Mouse (Mus musculus) kidney, adult 11 months (tissue): Measurements from ENCODE around the gene Setd6.

Source experiments
- DNase-seq: peaks from one replicate; pipeline ENCODE4 v3.0.0; 2022

Gene Setd6

GRCm38 (mm10) chr8:95715676-95716531, at the start of gene Setd6:
Gene Setd6 (plus strand): TSS chr8:95715881.
- peak; percentile 85 for DNase-seq

- DNase-seq: no peak
Measured at GRCm38 (mm10) chr8:95668163-95668958, 47.3 kb upstream of the Setd6 start.

DNA sequence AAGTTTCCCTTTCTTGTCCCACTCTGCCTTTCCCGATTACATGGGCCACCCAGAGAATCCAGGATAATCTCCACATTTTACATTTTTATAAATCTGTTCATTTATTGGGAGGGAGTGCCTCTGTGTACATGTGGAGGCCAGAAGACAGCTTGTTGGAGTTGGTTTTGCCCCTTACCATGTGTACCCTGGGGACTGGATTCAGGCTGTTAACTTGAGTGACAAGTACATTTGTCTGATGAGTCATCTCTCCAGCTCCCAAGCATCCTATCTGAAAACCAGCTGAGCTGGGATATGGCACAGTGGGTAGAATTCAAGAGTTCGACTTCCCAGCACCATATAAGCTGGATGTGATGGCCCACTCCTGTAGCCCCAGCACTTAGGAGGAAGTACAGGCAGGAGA, 45.7 kb upstream of the Setd6 start:
- no peak for DNase-seq

DNA sequence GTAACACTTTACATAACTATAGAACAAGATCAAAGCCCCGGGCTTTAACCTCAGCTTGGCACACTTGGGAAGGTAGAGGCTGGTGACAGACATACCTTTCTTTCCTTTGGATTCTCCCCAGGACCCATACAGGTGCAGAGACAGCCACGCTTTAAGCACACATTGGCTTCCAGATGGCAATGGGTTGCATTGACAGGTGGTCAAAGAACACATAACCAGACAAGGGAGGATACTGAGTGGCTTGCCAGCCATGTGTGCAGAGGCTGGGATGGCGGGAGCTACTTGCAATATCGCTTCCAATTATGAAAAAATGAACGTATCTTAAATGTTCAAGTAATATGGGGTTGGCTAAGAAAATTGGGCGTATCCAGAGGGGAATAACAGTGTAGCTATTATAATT, 43.8 kb upstream of the Setd6 start:
- no peak for DNase-seq

- DNase-seq: no peak
Measured at GRCm38 (mm10) chr8:95672811-95673210, 42.9 kb upstream of the Setd6 start.

GRCm38 (mm10) chr8:95676631-95677030, 39.0 kb upstream of the Setd6 start, which contains the start of gene Ndrg4:
Gene Ndrg4 (plus strand): TSS chr8:95676980.
- no peak for DNase-seq

DNA sequence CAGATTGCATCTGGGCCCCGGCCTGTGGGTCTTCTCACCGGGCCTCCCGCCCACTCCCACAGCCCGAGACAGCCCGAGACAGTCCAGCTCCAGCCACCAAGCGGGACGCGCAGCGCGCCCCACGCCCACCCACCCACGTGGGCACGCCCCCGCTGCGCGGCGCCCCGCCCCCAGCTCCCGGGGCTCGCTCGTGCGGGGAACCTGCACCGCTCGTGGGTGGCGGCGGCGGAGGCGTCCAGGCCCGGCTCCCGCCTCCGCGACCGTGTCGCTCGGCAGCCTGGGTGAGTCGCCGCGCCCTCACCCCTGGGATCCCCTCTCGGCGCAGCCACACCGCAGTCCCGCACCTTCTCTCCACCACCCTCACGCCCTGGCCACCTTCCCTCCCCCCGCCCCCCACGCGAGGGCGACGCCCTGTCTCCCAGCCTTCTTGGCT, 38.1 kb upstream of the Setd6 start:
- no peak for DNase-seq

- DNase-seq: no peak
Measured at GRCm38 (mm10) chr8:95678024-95678611, 37.6 kb upstream of the Setd6 start.

GRCm38 (mm10) chr8:95688073-95688672, 27.5 kb upstream of the Setd6 start:
- no peak for DNase-seq

GRCm38 (mm10) chr8:95690929-95691541, 24.6 kb upstream of the Setd6 start:
- DNase-seq: no peak

DNA sequence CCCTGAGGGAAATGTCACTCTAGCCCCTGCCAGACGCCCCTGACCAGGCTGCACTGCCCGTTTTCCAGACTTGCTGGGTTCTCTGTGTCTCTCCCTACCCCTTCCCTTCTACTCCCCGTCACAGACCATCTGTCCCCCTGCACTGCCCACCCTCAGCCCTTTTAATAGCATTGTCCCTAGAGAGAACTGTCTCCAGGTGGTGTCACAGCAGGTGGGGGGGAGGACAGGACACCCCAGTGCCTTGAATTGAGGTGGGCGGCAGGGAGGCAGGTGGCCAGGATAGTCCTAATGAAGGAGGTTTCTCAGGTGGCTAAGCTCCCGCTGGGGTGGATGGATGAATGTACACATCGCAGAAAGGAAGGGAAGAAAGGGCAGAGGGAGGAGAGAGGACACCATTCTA, 21.1 kb upstream of the Setd6 start:
- DNase-seq: no peak

DNA sequence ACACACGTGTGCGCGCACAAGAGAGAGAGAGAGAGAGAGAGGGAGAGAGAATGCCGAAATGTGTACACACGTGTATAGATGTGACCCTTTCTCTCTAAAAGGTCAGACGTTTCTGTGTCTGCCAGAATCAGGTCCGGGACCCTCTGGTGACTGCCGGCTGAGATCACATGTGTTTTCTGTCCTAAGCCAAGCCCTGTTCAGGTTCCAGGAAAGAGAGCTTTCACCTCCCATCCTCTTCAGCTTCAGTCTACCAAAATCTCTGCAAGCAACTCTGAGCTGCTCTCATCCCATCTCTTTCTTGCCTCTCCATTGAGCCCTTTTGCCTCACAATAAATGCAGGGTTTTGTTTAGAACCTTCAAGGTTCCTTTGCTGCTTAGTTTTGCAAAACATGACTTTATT, 19.0 kb upstream of the Setd6 start:
- no peak for DNase-seq

- no peak for DNase-seq
Measured at GRCm38 (mm10) chr8:95697128-95697527, 18.6 kb upstream of the Setd6 start.

DNA sequence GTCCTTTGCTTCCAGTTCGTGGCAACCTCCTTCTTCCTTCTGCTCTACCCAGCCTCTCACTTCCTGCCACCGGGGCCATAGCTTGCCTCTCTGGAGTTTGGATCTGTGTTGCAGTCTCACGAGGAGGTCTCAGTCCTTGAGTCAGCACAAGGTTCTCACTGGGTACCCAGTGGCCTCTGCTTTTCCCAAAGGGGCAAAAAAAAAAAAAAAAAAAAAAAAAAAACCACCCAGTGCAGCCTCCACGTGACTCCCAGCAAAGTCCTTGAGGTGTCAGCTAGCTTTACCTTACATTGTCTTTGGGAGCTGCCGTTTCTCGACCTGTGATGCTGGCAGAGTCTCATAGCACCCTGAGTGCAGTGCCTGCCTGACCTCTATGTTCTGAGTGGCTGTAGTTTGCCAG, 17.5 kb upstream of the Setd6 start:
- DNase-seq: no peak

DNA sequence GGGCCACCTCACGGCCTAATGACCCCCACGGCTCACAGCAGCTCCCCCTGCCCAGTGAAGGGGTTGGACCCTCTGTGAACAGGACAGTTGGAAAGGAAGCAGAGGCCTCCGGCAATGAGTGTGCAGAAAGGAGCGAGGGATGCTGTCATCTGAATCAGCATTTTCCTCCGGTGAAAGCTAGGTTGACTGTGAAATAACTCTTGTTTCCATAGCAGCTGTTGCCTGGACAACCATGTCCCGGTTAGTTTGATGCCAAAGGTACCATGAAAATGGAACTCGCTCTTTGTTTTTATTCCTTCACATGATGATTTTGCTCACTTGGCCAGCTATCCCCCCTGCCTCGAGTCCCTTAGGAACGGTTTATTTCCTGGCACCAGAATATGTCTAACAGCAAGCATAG, 15.4 kb upstream of the Setd6 start:
- DNase-seq: no peak

DNA sequence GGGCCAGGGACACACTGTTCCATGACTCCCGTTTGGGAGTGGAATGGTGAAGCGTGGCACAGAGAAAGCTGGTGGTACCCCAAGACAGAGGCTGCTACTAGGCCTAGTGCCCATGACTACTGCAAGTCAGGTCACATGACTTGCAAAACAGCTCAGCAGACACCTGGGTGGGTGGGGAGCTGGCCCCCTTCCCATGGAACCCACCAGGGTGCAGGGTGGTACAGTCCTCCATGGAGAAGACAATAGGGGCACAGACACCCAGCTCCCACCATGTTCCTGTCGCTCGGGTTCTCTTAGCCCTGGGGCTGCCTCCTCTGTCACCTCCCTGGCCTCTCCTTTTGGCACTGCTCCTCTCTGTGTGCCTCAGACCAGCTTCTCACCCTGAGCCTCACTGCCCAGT, 13.9 kb upstream of the Setd6 start:
- no peak for DNase-seq

- peak; percentile 58 for DNase-seq
Measured at GRCm38 (mm10) chr8:95702480-95703446, 12.9 kb upstream of the Setd6 start.

DNA sequence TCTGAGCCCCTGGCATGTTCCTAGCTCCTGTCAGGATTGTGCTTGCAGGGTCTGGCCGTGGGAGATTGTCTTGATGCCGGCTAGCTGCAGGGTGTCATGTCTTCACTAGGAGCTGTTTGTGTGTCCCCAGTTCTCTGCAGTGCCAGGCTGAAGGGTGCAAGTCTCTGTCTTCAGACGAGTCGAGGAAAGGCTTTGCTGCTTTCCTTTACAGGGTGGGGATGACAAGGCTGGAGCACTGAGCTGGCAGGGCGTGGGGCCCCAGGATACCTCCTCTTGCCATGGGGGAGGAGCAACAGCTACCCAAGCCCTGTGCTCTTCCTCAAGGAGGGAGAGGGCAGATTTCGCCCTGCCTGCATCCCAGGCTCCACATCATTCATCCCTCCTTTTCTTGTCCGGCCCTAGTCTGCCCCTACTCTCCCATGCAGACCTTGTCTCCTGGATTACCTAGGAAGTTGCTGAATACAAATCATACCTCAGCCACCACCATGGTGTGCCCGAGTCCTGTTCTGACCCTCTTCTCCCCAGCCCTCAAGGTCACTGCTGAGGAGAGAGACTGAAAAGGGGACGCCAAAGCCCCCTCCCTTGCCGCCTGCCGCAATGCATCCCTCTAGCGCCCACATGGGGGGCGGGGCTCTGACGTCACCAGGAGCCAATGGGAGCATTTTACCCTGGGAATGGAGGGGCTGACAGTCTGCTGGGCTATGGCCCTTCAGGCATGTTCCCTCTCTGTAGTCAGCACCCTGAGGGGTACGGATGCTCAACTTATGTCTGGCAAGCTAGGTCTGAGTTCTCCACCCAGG, 12.0 kb upstream of the Setd6 start:
- DNase-seq: no peak

DNA sequence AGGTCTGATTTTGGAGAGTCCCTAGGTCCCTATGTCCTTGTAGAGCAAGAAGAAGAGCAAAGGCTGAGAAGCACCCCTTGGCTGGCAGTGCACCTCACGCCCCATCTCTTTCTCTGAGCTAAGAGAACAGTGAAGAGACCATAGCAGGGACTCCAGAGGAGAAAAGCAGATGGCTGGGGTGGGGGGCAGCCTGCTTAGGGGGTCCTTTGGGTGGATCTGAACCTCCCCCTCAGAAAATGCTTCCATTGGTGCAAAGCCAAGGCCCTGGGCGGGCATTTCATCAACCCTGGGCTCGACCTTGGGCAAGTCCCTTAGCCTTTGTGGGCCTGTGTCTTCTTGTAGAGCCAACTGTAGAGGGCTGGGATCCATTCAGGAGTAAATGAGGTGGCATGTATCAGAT, 11.1 kb upstream of the Setd6 start:
- DNase-seq: no peak

- DNase-seq: peak; percentile 59
Measured at GRCm38 (mm10) chr8:95709579-95709978, 6.1 kb upstream of the Setd6 start.

DNA sequence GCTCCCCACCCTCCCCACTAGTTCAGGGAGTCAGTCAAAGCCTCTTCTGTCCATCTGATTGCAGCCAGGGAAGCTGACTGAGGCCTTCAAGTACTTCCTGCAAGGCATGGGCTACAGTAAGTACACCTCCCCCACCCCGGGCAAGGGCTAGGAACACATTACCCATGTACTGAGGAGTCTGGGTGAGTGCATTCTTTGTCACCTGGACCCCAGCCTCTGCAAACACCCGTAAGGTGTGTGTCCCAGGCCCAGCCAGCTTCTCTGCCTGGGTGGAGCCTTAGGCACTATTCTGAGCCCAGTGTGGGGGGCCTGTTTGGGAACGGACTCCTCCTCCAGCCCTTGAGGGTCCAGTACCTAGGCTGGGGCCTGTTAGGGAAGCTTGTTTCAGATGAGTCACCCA, 4.7 kb upstream of the Setd6 start:
- no peak for DNase-seq
